Mouse (Mus musculus) layer of hippocampus, adult 18-20 months (tissue): ENCODE data around the gene Nme3. TPM values are rescaled to one million over a fixed set of nuclear protein-coding genes. Genes with fewer than 3 reads are reported as not detected.

ENCODE experiments used
- DNase-seq, 2 experiments: peaks; one replicate each; pipeline ENCODE4 v3.0.0; 2022; ENCODE audit warnings: low spot score in 2 of 2
- total RNA-seq, 2 experiments: library from RNA; stranded (reverse); gene quantifications; 2 replicates each; pipeline ENCODE4 v1.2.3; 2021

Gene Nme3
- total RNA-seq, 2 experiments from 2014 or later: 60.7 to 61.2 TPM

DNA sequence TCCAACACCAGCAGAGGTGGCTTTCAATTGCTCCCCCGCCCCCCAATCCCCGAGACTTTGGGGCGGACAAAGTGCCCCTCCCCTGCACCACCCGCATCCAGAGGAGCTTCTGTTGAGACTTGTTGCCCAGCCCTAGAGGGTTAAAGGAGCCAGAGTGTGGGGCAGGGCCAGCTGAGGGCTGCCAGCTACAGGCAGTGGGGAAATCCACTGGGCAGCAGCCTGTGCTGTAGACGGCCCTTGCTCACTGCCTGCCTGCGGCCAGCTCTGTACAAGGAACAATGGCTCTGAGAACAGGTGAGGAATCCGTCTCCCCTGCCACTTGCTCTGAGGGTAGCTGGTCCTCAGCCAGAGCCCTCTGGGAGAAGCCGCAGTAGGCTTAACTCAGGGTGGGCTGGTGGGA, 17.8 kb upstream of the Nme3 start:
- DNase-seq: no peak

GRCm38 (mm10) chr17:24881738-24882440, 14.4 kb upstream of the Nme3 start:
- DNase-seq: no peak

GRCm38 (mm10) chr17:24884391-24884790, 11.9 kb upstream of the Nme3 start:
- DNase-seq: no peak

GRCm38 (mm10) chr17:24885356-24886133, 10.8 kb upstream of the Nme3 start:
- no peak for DNase-seq

- DNase-seq: peak; percentile 98 to 100
Observed at GRCm38 (mm10) chr17:24886134-24886931, 10.0 kb upstream of the Nme3 start, which contains the start of the genes Nubp2 and Spsb3. Nubp2 (minus strand) TSS chr17:24886349. Spsb3 (plus strand) TSS chr17:24886643.

- no peak for DNase-seq
Observed at GRCm38 (mm10) chr17:24886932-24887271, 9.4 kb upstream of the Nme3 start.

DNA sequence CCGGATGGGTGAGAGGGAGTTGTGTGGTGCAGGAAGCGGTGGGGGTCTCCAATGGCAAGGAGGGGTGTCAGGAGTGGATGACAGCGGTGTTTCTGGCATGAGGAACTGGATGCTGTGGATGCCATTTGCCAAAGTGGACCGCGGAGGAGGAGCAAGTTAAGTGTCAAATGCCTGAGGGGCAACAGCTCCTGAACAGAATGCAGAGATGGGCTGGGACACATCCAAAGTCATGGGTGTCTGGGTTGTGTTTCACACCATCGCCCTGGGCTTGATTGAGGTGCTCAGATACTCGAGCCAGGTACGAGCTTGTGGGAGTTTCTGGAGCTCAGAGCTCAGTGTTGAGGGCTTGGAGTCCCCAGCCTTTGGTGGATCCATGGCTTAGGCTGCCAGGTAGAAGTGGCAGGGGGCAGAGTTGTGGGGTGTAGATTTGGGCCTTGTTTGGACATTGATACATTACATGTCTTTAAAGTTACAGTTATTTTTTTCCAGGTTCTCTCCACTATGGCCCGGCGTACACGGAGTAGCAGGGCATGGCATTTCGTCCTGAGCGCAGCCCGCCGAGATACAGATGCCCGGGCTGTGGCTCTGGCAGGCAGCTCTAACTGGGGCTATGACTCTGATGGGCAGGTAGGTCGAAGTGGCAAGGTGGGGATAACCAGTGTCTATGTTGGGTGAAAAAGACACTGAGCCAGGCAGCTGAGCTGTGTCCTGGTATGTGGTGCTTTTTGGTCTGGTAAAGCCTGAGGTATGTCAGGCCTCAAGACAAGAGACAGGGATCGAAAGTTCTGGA, 8.8 kb upstream of the Nme3 start:
- DNase-seq: no peak

DNA sequence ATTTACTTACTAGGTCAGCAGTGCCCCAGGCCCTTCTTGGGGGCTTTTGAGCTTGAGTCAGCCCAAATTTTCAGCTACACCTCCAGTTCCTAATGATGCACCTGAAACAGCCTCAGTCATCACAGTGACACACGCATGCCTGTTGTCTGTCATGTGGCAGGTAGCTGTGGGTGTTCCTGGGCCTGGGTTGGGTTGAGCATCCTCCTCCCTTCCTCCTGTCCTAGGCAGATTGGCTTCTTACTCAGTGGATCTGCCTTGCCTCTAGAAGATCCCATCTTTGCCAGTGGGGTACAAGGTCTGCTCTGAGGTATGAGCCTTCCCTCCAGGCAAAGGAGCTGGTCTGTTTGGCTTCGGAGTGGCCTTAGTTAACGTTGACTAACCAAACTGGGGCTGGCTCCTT, 7.4 kb upstream of the Nme3 start:
- no peak for DNase-seq

GRCm38 (mm10) chr17:24890151-24891092, 5.9 kb upstream of the Nme3 start:
- no peak for DNase-seq

DNA sequence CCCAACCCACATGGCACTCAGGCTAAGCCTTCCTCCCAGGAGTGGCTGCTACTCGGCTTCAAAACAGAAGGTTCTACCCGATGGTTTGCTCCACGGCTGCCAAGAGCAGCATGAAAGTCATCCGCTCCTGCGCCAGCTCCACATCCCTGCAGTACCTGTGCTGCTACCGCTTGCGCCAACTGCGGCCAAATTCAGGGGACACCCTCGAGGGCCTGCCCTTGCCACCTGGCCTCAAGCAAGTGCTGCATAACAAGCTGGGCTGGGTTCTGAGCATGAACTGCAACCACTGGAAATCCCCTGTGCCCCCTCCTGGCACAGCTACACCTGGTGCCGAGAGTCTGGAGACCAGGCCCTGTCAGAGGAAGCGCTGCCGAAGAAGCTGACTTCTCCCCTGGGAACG, 5.0 kb upstream of the Nme3 start:
- DNase-seq: no peak

GRCm38 (mm10) chr17:24892785-24893184, 3.5 kb upstream of the Nme3 start:
- no peak for DNase-seq

- no peak for DNase-seq
Observed at GRCm38 (mm10) chr17:24893276-24893675, 3.0 kb upstream of the Nme3 start.

GRCm38 (mm10) chr17:24894061-24894994, 2.0 kb upstream of the Nme3 start:
- DNase-seq: no peak

DNA sequence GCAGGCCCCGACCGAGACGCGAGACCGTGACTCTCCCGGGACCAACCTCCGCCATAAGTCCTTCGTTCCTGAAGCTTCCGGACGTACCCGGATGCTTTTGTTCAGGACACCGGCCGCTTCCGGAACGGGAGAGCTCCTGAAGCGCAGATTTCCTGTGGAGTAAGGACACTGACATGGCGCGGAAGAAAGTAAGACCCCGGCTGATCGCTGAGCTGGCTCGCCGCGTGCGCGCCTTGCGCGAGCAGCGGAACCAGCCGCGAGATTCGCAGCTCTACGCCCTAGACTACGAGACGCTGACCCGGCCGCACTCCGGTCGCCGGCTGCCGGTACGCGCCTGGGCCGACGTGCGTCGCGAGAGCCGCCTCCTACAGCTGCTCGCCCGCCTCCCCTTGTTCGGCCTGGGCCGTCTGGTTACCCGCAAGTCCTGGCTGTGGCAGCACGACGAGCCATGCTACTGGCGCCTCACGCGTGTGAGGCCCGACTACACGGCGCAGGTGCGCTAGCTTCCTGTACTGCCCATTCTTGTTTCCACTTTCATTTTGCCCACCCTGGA, 1.2 kb upstream of the Nme3 start, which contains the start of the genes Eme2 and Mrps34:
TSS of gene Eme2 (minus strand) at position 93 of the 553 bp plus-strand sequence.
TSS of gene Mrps34 (plus strand) at position 122 of the 553 bp plus-strand sequence.
- peak; percentile 86 to 90 for DNase-seq

DNA sequence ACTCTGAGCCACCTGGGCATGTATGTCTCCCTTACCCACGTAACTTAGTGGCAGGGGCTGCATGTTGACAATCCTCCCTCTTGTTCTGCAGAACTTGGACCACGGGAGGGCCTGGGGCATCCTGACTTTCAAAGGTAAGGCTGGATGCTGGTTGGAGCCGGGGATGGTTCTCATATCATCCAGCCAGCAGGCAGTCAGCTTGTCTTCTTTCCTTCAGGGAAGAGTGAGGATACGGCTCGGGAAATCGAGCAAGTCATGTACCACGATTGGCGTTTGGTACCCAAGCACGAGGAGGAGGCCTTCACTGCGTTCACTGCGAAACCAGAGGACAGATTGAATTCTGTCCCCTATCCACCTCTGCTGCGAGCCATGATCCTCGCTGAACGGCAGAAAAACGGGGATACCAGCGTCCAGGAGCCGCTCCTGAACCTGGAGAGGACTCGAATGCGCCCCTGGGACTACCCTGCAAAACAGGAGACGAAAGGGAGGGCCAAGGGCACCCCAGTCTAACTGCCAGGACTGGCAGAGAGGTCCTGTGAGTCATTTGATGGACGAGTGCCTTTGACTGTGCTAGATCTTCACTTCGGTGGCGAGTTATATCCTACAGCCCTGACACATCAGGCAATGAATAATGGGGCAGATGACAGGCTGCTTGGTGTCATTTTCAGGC, 594 bp upstream of the Nme3 start:
- no peak for DNase-seq

DNA sequence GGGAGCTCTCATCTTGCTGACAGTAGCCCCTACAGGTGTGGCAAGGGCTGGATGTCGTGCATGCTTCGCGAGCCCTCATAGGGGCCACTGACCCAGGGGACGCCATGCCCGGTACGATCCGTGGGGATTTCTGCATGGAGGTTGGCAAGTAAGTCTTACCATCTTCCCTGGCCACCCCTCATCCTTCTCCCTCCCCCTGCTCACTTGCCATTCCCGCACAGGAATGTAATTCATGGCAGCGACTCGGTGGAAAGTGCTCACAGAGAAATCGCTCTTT, 631 bp downstream of the Nme3 start:
- no peak for DNase-seq

- DNase-seq: no peak
Observed at GRCm38 (mm10) chr17:24897600-24897999, 1.3 kb downstream of the Nme3 start.
